Mouse (Mus musculus): ENCODE measurements around the gene Pwwp2a. TPM values are rescaled to one million over a fixed set of nuclear protein-coding genes. Genes with fewer than 3 reads are reported as not detected.

Pwwp2a gene
- 67.2 TPM for polyA plus RNA-seq (2014; fragmentation: Illumina TruSeq; extraction: RNeasy Lipid Tissue Mini Kit (QIAGEN cat#74804); ENCODE audit: low read depth, low replicate concordance)

DNA sequence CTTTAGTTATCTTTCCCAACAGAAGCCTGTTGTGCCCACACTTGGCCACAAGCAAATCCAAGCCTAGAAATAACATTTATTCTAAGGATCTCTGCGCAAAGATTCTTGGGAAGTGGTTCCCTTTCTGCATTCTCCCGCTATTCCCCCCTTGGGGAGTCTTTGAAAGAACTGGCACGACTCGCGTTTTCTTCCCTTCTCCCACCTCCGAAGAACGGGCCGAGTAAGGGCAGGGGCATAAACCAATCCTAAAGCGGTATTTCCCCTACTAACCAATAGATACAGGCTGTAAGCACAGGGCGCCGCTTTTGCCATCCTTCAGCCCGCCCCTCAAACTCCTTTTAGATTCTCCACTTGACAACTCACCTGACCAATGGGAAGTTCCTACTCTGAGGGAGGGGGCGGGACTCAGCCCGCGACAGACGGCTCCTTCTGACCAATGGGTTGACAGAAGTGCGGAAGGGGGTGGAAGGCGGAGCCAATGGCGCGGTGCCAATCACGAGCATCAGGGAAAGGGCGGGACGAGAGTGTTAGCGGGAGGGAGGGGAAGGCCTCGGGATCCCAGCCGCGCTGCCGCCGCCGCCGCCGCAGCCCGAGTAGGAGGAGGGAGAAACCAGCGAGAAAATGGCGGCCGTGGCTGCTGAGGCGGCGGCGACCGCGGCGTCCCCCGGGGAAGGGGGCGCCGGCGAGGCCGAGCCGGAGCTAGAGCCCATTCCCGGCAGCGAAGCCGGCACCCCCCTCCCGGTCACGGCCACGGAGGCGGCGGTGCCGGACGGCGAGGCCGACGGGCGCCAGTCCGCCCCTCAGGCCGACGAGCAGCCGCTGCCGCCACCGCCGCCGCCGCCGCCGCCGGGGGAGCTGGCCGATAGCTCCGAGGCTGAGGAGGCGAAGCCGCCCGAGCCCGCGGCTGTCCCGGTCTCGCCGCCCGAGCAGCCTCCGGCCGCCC is at the start of gene Pwwp2a:
Pwwp2a (plus strand) TSS at position 527 of the 943 bp plus-strand sequence.

DNA sequence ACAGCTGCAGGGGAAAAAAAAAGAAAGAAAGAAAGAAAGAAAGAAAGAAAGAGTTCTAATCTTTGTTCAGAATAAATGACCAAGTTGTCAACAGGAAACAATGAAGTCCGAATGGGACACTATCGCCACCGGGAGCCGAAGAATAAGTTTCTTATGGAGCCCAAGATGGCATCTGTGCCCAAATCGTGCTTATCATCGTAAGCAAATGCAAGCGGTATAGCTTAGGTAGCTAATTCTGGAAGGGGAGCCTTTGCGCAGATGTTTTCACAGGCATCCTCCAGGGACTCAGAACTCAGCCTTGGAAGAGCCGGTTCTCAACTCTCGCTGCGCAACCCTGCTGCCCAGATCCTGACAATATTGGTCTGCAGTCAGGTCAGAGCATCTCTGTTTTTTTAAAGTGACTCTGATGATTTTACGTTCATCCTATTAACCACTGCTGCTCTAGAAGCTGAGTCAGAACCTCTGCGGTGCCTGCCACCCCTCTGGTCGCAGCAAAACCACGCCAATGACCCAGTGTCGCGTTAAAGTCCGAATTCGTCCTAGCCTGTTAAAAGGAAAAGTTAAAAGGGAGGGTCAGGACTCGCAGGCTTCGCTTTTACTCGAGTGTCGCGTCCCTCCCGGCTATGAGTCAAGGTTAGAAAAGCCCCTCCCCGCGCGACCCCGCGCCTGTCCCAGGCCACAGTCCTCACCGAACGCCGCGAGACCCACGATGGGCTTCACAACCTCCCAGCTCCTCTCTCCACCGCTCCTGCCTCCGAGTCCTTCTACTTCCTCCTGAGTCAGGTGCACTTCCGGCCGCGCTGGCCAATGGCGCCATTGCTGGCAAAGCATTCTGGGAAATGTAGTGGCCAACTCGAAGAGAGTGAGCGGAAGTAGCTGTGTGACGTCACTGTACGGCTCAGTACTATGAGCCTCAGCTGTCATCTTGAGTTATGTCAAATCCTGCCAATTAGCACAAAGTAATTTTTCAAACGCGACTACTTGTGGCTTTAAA is 65.7 kb downstream of the Pwwp2a start, which contains the start of gene Ttc1:
Ttc1 (minus strand) TSS at position 776 of the 994 bp plus-strand sequence.

Other genes starting within 250 kb of the Pwwp2a start
- 119 TPM for gene Slu7, start 248.3 kb upstream of the Pwwp2a start, polyA plus RNA-seq (2014; fragmentation: Illumina TruSeq; extraction: RNeasy Lipid Tissue Mini Kit (QIAGEN cat#74804); ENCODE audit: low read depth, low replicate concordance)
- gene C1qtnf2, start 207.7 kb upstream of the Pwwp2a start, polyA plus RNA-seq (2014; fragmentation: Illumina TruSeq; extraction: RNeasy Lipid Tissue Mini Kit (QIAGEN cat#74804); ENCODE audit: low read depth, low replicate concordance): not detected
- gene Ccnjl, start 153.2 kb upstream of the Pwwp2a start, polyA plus RNA-seq (2014; fragmentation: Illumina TruSeq; extraction: RNeasy Lipid Tissue Mini Kit (QIAGEN cat#74804); ENCODE audit: low read depth, low replicate concordance): 2.2 TPM
- 0.28 TPM for gene 4933415A04Rik, start 95.0 kb upstream of the Pwwp2a start, polyA plus RNA-seq (2014; fragmentation: Illumina TruSeq; extraction: RNeasy Lipid Tissue Mini Kit (QIAGEN cat#74804); ENCODE audit: low read depth, low replicate concordance)
- gene Fabp6, start 80.5 kb upstream of the Pwwp2a start, polyA plus RNA-seq (2014; fragmentation: Illumina TruSeq; extraction: RNeasy Lipid Tissue Mini Kit (QIAGEN cat#74804); ENCODE audit: low read depth, low replicate concordance): 1.8 TPM
- gene Ttc1, start 66.0 kb downstream of the Pwwp2a start, polyA plus RNA-seq (2014; fragmentation: Illumina TruSeq; extraction: RNeasy Lipid Tissue Mini Kit (QIAGEN cat#74804); ENCODE audit: low read depth, low replicate concordance): 62.1 TPM
- not detected for gene Adra1b, start 219.2 kb downstream of the Pwwp2a start, polyA plus RNA-seq (2014; fragmentation: Illumina TruSeq; extraction: RNeasy Lipid Tissue Mini Kit (QIAGEN cat#74804); ENCODE audit: low read depth, low replicate concordance)